Mouse (Mus musculus) heart, embryonic 14.5 days (tissue): ENCODE data around the gene Esrra. TPM values are rescaled to one million over a fixed set of nuclear protein-coding genes. Genes with fewer than 3 reads are reported as not detected.

ENCODE experiments used
- ATAC-seq: fragments of 200-750 bp; cut with Nextera tagmentation; 2 replicates; pipeline ENCODE4 v1.8.0; 2017; ENCODE audit warnings: low read depth, moderate TSS enrichment; ENCODE audit not compliant: insufficient number of reproducible peaks, insufficient read depth, low FRiP score
- H3K27ac ChIP-seq, 2 experiments: fragments of 200-500 bp in 1 of 2; fragments of 300-500 bp in 1 of 2; sonication (generic) in 1 of 2; replicated peaks in 1 of 2; 2 replicates each; pipeline ENCODE4 v1.5.1; 2012 to 2014; ENCODE audit warnings: low read depth in 2 of 2, low read length in 2 of 2, control low read depth in 1 of 2, mild to moderate bottlenecking in 1 of 2, mixed read lengths in 1 of 2; ENCODE audit not compliant: control insufficient read depth in 1 of 2, insufficient read depth in 1 of 2
- H3K27me3 ChIP-seq: fragments of 300-500 bp; sonication (generic); 2 replicates; pipeline ENCODE4 v1.6.1; 2014; ENCODE audit warnings: mild to moderate bottlenecking, low read length, control low read depth; ENCODE audit not compliant: control insufficient read depth, insufficient read depth
- H3K36me3 ChIP-seq: fragments of 300-500 bp; sonication (generic); 2 replicates; pipeline ENCODE4 v1.6.1; 2014; ENCODE audit warnings: mild to moderate bottlenecking, control low read depth, low read length, mixed read lengths; ENCODE audit not compliant: control insufficient read depth, insufficient read depth
- H3K4me1 ChIP-seq, 2 experiments: fragments of 200-500 bp in 1 of 2; fragments of 300-500 bp in 1 of 2; sonication (generic) in 1 of 2; 2 replicates each; pipeline ENCODE4 v1.6.1; 2012 to 2014; ENCODE audit warnings: low read length in 2 of 2, control low read depth in 1 of 2, mixed read lengths in 1 of 2; ENCODE audit not compliant: control insufficient read depth in 2 of 2, insufficient read depth in 2 of 2
- H3K4me2 ChIP-seq: fragments of 300-500 bp; sonication (generic); 2 replicates; pipeline ENCODE4 v1.6.1; 2014; ENCODE audit warnings: mild to moderate bottlenecking, low read length
- H3K4me3 ChIP-seq, 2 experiments: fragments of 200-500 bp in 1 of 2; fragments of 300-500 bp in 1 of 2; sonication (generic) in 1 of 2; 2 replicates each; pipeline ENCODE4 v1.5.1; 2012 to 2014; ENCODE audit warnings: low read length in 2 of 2, mild to moderate bottlenecking in 2 of 2, control low read depth in 1 of 2, low read depth in 1 of 2, moderate library complexity in 1 of 2; ENCODE audit not compliant: control insufficient read depth in 1 of 2, insufficient read depth in 1 of 2
- H3K9ac ChIP-seq: fragments of 300-500 bp; sonication (generic); 2 replicates; pipeline ENCODE4 v1.6.1; 2014; ENCODE audit warnings: mild to moderate bottlenecking, low read length
- H3K9me3 ChIP-seq: fragments of 300-500 bp; sonication (generic); 2 replicates; pipeline ENCODE4 v1.6.1; 2016; ENCODE audit warnings: low read length, control low read depth; ENCODE audit not compliant: control insufficient read depth
- WGBS: fragments of 180-500 bp; shearing (Covaris S2); extraction: QIAGEN DNeasy Blood & Tissue Kit; methylation state at CpG from one replicate; pipeline ENCODE4 v1.1.7; 2014; 5-methylcytosine and 5-hydroxymethylcytosine counted together
- polyA plus RNA-seq: library from polyadenylated mRNA; unstranded; fragments of >200 nt; fragmentation: Nextera tagmentation; extraction: Ambion mirVana; gene quantifications from 2 replicates; pipeline ENCODE4 v1.2.1, GENCODE M21; 2014

Gene Esrra
- polyA plus RNA-seq = 14.4 and 18.0 TPM in 2 replicates

DNA sequence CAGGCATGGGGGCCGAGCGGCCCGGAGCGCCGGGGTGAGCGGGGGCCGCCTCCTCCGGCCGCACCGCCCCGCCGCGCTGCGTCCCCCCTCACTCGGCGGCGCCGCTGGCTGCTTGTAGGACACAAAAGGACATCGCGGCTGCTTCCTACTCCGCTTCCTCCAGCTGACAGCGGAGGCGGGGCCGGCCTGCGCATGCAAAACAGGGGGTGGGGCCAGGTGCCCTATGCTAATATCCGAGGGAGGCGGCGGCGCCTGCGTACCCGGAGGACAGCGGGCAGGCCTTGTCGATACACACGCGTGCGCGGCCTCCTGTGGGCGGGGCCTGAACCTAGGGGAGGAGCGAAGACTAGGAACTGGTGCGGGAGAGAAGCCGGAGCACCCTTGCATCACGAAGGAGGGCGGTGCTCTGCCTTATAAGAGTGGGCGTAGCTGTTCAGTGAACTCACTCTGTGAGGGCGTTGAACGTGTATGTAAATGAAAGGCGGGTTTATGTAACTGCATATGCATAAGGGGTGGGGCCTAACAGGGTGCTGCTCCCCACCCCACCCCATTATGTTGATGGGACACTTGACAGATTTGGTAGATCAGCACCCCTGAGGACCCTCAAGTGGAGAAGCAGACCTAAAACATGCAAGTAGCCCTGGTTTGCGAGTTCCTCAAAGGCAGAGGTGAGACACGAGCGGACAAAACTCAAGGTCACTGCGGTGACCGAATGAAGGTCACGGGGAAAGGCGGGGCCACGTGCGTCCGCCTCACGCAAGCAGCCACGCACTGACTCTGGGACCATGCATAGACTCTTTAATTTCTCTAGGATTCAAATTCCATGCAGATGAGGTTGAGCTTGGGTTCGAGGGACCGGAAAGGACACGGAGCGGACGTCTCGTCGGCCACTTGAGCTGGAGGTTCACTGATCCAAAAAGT lies at the start of gene Esrra:
Gene Esrra (minus strand): TSS at position 167 of the 921 bp plus-strand sequence.
- H3K4me1 ChIP-seq = peaks cover 16 to 45% of the 10 kb centered on the region in 2 experiments
- peak; percentile 93 for ATAC-seq

GRCm38 (mm10) chr19:6970460-6971085 lies 49.0 kb upstream of the Esrra start:
- Histone ChIP-seq H3K36me3 (peaks cover 10% of the 10 kb centered on the region), H3K4me2 (peak overlapping the region; percentile 70), H3K9me3 (no peaks in the 10 kb centered on the region), H3K27ac (peak overlapping the region in 1 of 2 experiments; percentile 42; a peak in 2 of 4 replicates), H3K4me3 (peak overlapping the region in 1 of 2 experiments; percentile 66; a peak in 2 of 4 replicates), H3K27me3 (no peaks in the 10 kb centered on the region), H3K9ac (peak overlapping the region; percentile 81), H3K4me1 (peaks cover 26 to 40% of the 10 kb centered on the region in 2 experiments)
- 27% methylated on average over 11 of the region's 11 CpGs for WGBS
- no peak for ATAC-seq

More for the DNA sequence above, at the start of gene Esrra:
- Histone ChIP-seq H3K27me3 (peaks cover 24% of the 10 kb centered on the region), H3K27ac (peak within 1 kb of the TSS; percentile 87 to 96), H3K36me3 (peaks cover 20% of the 10 kb centered on the region), H3K9me3 (peaks cover 5% of the 10 kb centered on the region; the same call in 1 of the 2 replicates), H3K4me3 (peak within 1 kb of the TSS; percentile 80 to 82), H3K4me2 (peak within 1 kb of the TSS; percentile 85), H3K9ac (peak within 1 kb of the TSS; percentile 94)
- under 1% methylated on average over 59 of the region's 66 CpGs for WGBS

- Histone ChIP-seq H3K27me3 (no peaks in the 10 kb centered on the region), H3K4me1 (peaks cover 26 to 40% of the 10 kb centered on the region in 2 experiments), H3K9ac (peak overlapping the region; percentile 81), H3K36me3 (peaks cover 17% of the 10 kb centered on the region), H3K27ac (peak overlapping the region in 1 of 2 experiments; percentile 42; a peak in 2 of 4 replicates), H3K9me3 (no peaks in the 10 kb centered on the region), H3K4me3 (peak overlapping the region; percentile 66 to 74), H3K4me2 (peak overlapping the region; percentile 70)
- ATAC-seq = peak; percentile 68
- WGBS = under 1% methylated on average over 44 of the region's 55 CpGs
These were observed 48.2 kb upstream of the Esrra start for GRCm38 (mm10) chr19:6969665-6970381.

- Histone ChIP-seq H3K4me2 (peak overlapping the region; percentile 70), H3K9me3 (no peaks in the 10 kb centered on the region), H3K4me1 (peaks cover 26 to 40% of the 10 kb centered on the region in 2 experiments), H3K27me3 (no peaks in the 10 kb centered on the region), H3K27ac (peak overlapping the region in 1 of 2 experiments; percentile 41; a peak in 2 of 4 replicates), H3K9ac (peak overlapping the region; percentile 81), H3K36me3 (peaks cover 23% of the 10 kb centered on the region), H3K4me3 (peak overlapping the region; percentile 66 to 74)
- under 1% methylated on average over 20 of the region's 20 CpGs for WGBS
- no peak for ATAC-seq
These were observed 47.7 kb upstream of the Esrra start for GRCm38 (mm10) chr19:6969291-6969664.

DNA sequence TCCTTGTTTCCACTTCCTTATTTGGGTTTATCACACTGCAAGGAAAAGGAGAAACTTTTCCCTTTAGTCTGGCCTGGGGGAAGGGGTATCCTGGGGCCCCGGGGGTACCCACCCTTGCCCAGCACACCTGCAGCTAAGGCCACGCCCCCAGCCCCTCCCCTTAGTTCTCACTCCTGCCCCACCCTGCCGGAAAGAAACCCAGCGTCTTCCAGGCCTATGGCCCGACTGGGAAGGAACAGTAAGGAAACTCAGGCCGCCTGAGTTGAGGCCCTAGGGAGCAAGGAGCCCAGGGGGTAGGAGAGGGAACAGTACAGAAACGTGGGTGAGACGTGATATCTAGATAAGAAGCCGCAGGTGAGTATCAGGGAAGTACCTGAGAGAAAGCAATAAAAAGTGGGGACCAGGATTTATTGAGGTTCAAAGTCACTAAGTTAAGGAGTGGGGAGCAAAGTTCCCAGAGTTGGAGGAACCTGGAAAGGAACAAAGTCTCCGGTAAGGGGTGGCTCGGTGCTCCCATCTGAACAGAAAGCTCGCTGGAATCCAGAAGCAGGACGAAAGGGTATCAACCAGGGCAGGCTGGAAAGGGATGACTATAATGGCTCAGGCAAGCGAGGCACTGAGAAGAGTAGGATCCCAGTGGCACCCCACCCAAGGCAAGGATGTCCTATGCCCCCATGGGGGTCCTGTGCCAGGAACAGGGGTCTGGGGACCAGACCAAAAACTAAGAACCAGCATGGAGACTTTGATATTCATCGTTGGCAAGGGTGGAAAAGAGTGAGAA lies 47.1 kb upstream of the Esrra start:
- Histone ChIP-seq H3K4me3 (peak overlapping the region; percentile 66 to 74), H3K4me2 (peak overlapping the region; percentile 70), H3K9me3 (no peaks in the 10 kb centered on the region), H3K4me1 (peaks cover 26 to 35% of the 10 kb centered on the region in 2 experiments), H3K9ac (peak overlapping the region; percentile 81), H3K27me3 (no peaks in the 10 kb centered on the region), H3K27ac (peak overlapping the region in 1 of 2 experiments; percentile 41; a peak in 2 of 4 replicates), H3K36me3 (peaks cover 29% of the 10 kb centered on the region)
- no peak for ATAC-seq
- 11% methylated on average over 15 of the region's 15 CpGs for WGBS

- H3K36me3 ChIP-seq = peaks cover 63% of the 10 kb centered on the region
- WGBS = 79% methylated on average over 10 of the region's 10 CpGs
- ATAC-seq = no peak
These were observed 34.8 kb upstream of the Esrra start for GRCm38 (mm10) chr19:6956461-6956860.

More at GRCm38 (mm10) chr19:6956461-6956860, 34.8 kb upstream of the Esrra start:
- H3K4me1 ChIP-seq = peaks cover 25 to 39% of the 10 kb centered on the region in 2 experiments
- H3K9me3 ChIP-seq = no peaks in the 10 kb centered on the region
- H3K4me3 ChIP-seq = no peak overlapping the region
- no peaks in the 10 kb centered on the region for H3K27me3 ChIP-seq
- H3K27ac ChIP-seq = no peak overlapping the region
- no peak overlapping the region for H3K4me2 ChIP-seq
- no peak overlapping the region for H3K9ac ChIP-seq
